Mouse (Mus musculus) brain, embryonic 14.5 days (tissue): ENCODE data around the gene Gm39115.

Source experiments
- CTCF ChIP-seq: fragments of 200-500 bp; IDR thresholded peaks from 2 replicates; pipeline ENCODE4 v1.5.1; 2012; ENCODE audit warnings: inconsistent platforms, mild to moderate bottlenecking, moderate library complexity, borderline replicate concordance; ENCODE audit not compliant: insufficient read depth, insufficient read length; ENCODE audit errors: extremely low read depth
- POLR2A ChIP-seq: fragments of 200-500 bp; IDR thresholded peaks from 2 replicates; pipeline ENCODE4 v1.6.1; 2012; ENCODE audit warnings: mild to moderate bottlenecking, inconsistent platforms, borderline replicate concordance; ENCODE audit not compliant: poor library complexity, insufficient read depth, insufficient read length, severe bottlenecking; ENCODE audit errors: extremely low read depth

- no peak for TF ChIP-seq CTCF
- no peak for TF ChIP-seq POLR2A
Observed at GRCm38 (mm10) chr7:142092991-142093390, 42.8 kb downstream of the Gm39115 start.
